Mouse (Mus musculus) CH12.LX (cell line): ENCODE measurements at regions not wholly inside any gene's neighbourhood (a gene's known extent, or its start where the extent isn't known, plus 50 kb on each side); places are given as distances from the start of the nearest gene placed in this dataset.
A peak's percentile ranks its signal among the peaks of the same experiment; 100 is the strongest.

Source experiments
- DNase-seq: peaks from one replicate; pipeline ENCODE4 v3.0.0-alpha.2; 2013; ENCODE audit errors: extremely low read depth
- H3K27ac ChIP-seq: 2 replicates; pipeline ENCODE4 v1.5.1; 2012; ENCODE audit warnings: low read depth, mild to moderate bottlenecking, control low read depth, moderate library complexity; ENCODE audit not compliant: insufficient read depth
- H3K27me3 ChIP-seq: replicated peaks from 2 replicates; pipeline ENCODE3; 2012; ENCODE audit warnings: inconsistent platforms
- H3K36me3 ChIP-seq, 2 experiments: replicated peaks in 1 of 2; 2 replicates each; pipeline versions ENCODE3 to v1.6.1; 2012; ENCODE audit warnings: inconsistent platforms in 1 of 2, low read length in 1 of 2, mild to moderate bottlenecking in 1 of 2, mixed read lengths in 1 of 2, moderate library complexity in 1 of 2; ENCODE audit not compliant: control insufficient read depth in 1 of 2, insufficient read depth in 1 of 2
- H3K4me1 ChIP-seq, 2 experiments: 2 replicates each; pipeline ENCODE4 v1.6.1; 2012; ENCODE audit warnings: inconsistent platforms in 1 of 2, moderate library complexity in 1 of 2; ENCODE audit not compliant: insufficient read depth in 2 of 2, control insufficient read depth in 1 of 2
- H3K4me2 ChIP-seq: 2 replicates; pipeline ENCODE4 v1.6.1; 2012; ENCODE audit warnings: low read depth, mild to moderate bottlenecking, control low read depth; ENCODE audit not compliant: poor library complexity, insufficient read depth, severe bottlenecking
- H3K4me3 ChIP-seq, 3 experiments: fragments of 150-350 bp in 1 of 3; sonication (generic) in 1 of 3; replicated peaks in 1 of 3; 2 replicates each; pipeline versions ENCODE3 to v1.5.1; 2011 to 2012; ENCODE audit warnings: low read depth in 2 of 3, low read length in 2 of 3, mild to moderate bottlenecking in 2 of 3, moderate library complexity in 2 of 3, control low read depth in 1 of 3, improper control_type of control experiment in 1 of 3, inconsistent platforms in 1 of 3, mixed read lengths in 1 of 3; ENCODE audit not compliant: poor library complexity in 1 of 3
- H3K79me2 ChIP-seq: replicated peaks from 2 replicates; pipeline ENCODE4 v1.6.1; 2012; ENCODE audit warnings: mild to moderate bottlenecking, moderate library complexity; ENCODE audit not compliant: control insufficient read depth, poor library complexity, insufficient read depth, severe bottlenecking; ENCODE audit errors: extremely low read depth
- H3K9ac ChIP-seq: 2 replicates; pipeline ENCODE4 v1.6.1; 2012; ENCODE audit warnings: low read depth, mild to moderate bottlenecking, control low read depth, moderate library complexity; ENCODE audit not compliant: insufficient read depth
- H3K9me3 ChIP-seq: replicated peaks from 2 replicates; pipeline ENCODE3; 2012; ENCODE audit warnings: low read length, inconsistent platforms, mixed read lengths
- CTCF ChIP-seq, 2 experiments: IDR thresholded peaks in 1 of 2; conservative IDR thresholded peaks in 1 of 2; 2 replicates each; pipeline ENCODE4 v1.5.1; 2011 to 2012; ENCODE audit warnings: low read depth in 2 of 2, low read length in 2 of 2, improper control_type of control experiment in 1 of 2, inconsistent platforms in 1 of 2, mild to moderate bottlenecking in 1 of 2, moderate library complexity in 1 of 2
- EP300 ChIP-seq: IDR thresholded peaks from 2 replicates; pipeline ENCODE4 v1.6.1; 2011; ENCODE audit warnings: low read length, improper control_type of control experiment
- ETS1 ChIP-seq: conservative IDR thresholded peaks from 2 replicates; pipeline ENCODE4 v1.6.1; 2012; ENCODE audit warnings: low read depth, mild to moderate bottlenecking, inconsistent platforms, low read length, improper control_type of control experiment, moderate library complexity
- GABPA ChIP-seq: IDR thresholded peaks from 2 replicates; pipeline ENCODE4 v1.6.1; 2012; ENCODE audit warnings: low read depth, low read length, improper control_type of control experiment, inconsistent platforms; ENCODE audit not compliant: insufficient replicate concordance
- HCFC1 ChIP-seq: IDR thresholded peaks from 2 replicates; pipeline ENCODE4 v1.6.1; 2012; ENCODE audit warnings: low read depth, mild to moderate bottlenecking, inconsistent platforms, low read length, improper control_type of control experiment
- JUN ChIP-seq: IDR thresholded peaks from 2 replicates; pipeline ENCODE4 v1.6.1; 2011; ENCODE audit warnings: low read depth, mild to moderate bottlenecking, low read length, improper control_type of control experiment, moderate library complexity; ENCODE audit not compliant: insufficient read depth
- MAFK ChIP-seq: IDR thresholded peaks from 2 replicates; pipeline ENCODE4 v1.6.1; 2011; ENCODE audit warnings: low read length, improper control_type of control experiment; ENCODE audit not compliant: insufficient replicate concordance
- MAX ChIP-seq: IDR thresholded peaks from 2 replicates; pipeline ENCODE4 v1.6.1; 2011; ENCODE audit warnings: low read length, improper control_type of control experiment
- MAZ ChIP-seq: IDR thresholded peaks from 2 replicates; pipeline ENCODE4 v1.6.1; 2012; ENCODE audit warnings: low read depth, mild to moderate bottlenecking, inconsistent platforms, low read length, improper control_type of control experiment, moderate library complexity
- MXI1 ChIP-seq: IDR thresholded peaks from 2 replicates; pipeline ENCODE4 v1.6.1; 2011; ENCODE audit warnings: mild to moderate bottlenecking, low read depth, low read length, improper control_type of control experiment
- MYC ChIP-seq: IDR thresholded peaks from 2 replicates; pipeline ENCODE4 v1.6.1; 2011; ENCODE audit warnings: low read depth, mild to moderate bottlenecking, improper control_type of control experiment, low read length
- NRF1 ChIP-seq: IDR thresholded peaks from 2 replicates; pipeline ENCODE4 v1.6.1; 2014; ENCODE audit warnings: low read depth, mild to moderate bottlenecking, inconsistent platforms, low read length, improper control_type of control experiment, moderate library complexity
- PAX5 ChIP-seq: IDR thresholded peaks from 2 replicates; pipeline ENCODE4 v1.6.1; 2012; ENCODE audit warnings: low read length, inconsistent platforms, mixed read lengths
- POLR2AphosphoS2 ChIP-seq: IDR thresholded peaks from 2 replicates; pipeline ENCODE4 v1.6.1; 2011; ENCODE audit warnings: low read depth, low read length, improper control_type of control experiment
- RAD21 ChIP-seq: IDR thresholded peaks from 2 replicates; pipeline ENCODE4 v1.6.1; 2011; ENCODE audit warnings: low read depth, mild to moderate bottlenecking, low read length, improper control_type of control experiment, moderate library complexity
- TBP ChIP-seq: conservative IDR thresholded peaks from 2 replicates; pipeline ENCODE4 v1.6.1; 2011; ENCODE audit warnings: low read depth, low read length, improper control_type of control experiment
- ZC3H11A ChIP-seq: IDR thresholded peaks from 2 replicates; pipeline ENCODE4 v1.6.1; 2012; ENCODE audit warnings: low read depth, mild to moderate bottlenecking, inconsistent platforms, low read length, improper control_type of control experiment
- dilution Hi-C: fragments of 300-500 bp; cut with MboI; formaldehyde crosslinking; loops from 2 replicates; pipeline ENCODE4 v1.14.3; 2020; ENCODE audit warnings: low sequenced_read_pairs; ENCODE audit not compliant: extremely low pct_unique_long_range_greater_than_20kb, extremely low pct_ligation_motif_present
- in situ Hi-C: fragments of 300-500 bp; cut with MboI; formaldehyde crosslinking; loops from 3 replicates; pipeline ENCODE4 v1.14.3; 2019; ENCODE audit warnings: low sequenced_read_pairs, low pct_ligation_motif_present, low pct_unique_long_range_greater_than_20kb, mixed read lengths

DNA sequence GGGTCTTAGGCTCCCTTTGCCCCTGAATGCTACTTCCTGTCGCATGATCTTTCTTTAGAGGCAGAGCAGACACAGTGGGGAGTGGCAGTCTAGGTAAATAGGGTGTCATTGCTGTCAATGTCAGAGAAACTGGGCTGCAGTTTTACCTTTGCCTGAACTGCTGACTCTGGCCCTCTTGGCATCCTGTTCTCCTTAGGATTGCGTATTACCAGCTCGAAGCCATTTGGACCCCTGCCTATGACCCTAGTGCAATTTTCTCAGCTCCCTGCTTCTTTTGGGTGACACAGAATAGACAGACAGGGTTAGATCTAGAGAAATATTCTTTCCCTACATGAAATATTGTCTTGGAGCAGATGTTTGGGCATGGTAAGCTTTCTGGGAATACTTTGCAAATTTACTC, 467.3 kb upstream of the Slc35b3 start:
- Histone ChIP-seq H3K79me2 (no peaks in the 10 kb centered on the region), H3K4me3 (no peak overlapping the region), H3K4me1 (no peaks in the 10 kb centered on the region), H3K36me3 (no peaks in the 10 kb centered on the region), H3K4me2 (no peak overlapping the region), H3K9me3 (no peaks in the 10 kb centered on the region), H3K27ac (no peak overlapping the region), H3K9ac (no peak overlapping the region), H3K27me3 (no peaks in the 10 kb centered on the region)
- dilution Hi-C loops: no loop called here
- DNase-seq: no peak
- in situ Hi-C loops: loop anchor here (25.0 kb wide), 1 partner anchor 1334 kb away; no protein-coding TSS in a partner anchor
- TF ChIP-seq GABPA (no peak), NRF1 (no peak), MAX (no peak), MYC (no peak), MAZ (no peak), ZC3H11A (no peak), JUN (no peak), PAX5 (no peak), ETS1 (no peak), HCFC1 (no peak), POLR2AphosphoS2 (no peak), TBP (no peak), MXI1 (no peak), RAD21 (no peak), MAFK (no peak)

- TF ChIP-seq CTCF (conservative IDR thresholded peaks at IDR 0.05 in 1 of 2, IDR thresholded peaks at IDR 0.05 in 1 of 2; ENCODE audit: low read depth in 2 of 2, low read length in 2 of 2) (peak; percentile 10 to 73; a peak in 3 of 4 replicates), EP300 (no peak)
- TF ChIP-seq, all 38 proteins: peak for 1
- Histone ChIP-seq H3K4me3 (no peak overlapping the region), H3K9me3 (no peaks in the 10 kb centered on the region), H3K4me1 (no peaks in the 10 kb centered on the region), H3K4me2 (no peak overlapping the region), H3K27ac (no peak overlapping the region), H3K36me3 (no peaks in the 10 kb centered on the region), H3K79me2 (no peaks in the 10 kb centered on the region), H3K27me3 (no peaks in the 10 kb centered on the region), H3K9ac (no peak overlapping the region)
- dilution Hi-C loops (no loop called here), in situ Hi-C loops (loop anchor here (25.0 kb wide), 1 partner anchor 1336 kb away; no protein-coding TSS in a partner anchor)
- DNase-seq: peak; percentile 9
Observed at GRCm38 (mm10) chr13:39425944-39426343, 465.3 kb upstream of the Slc35b3 start.
